Mouse (Mus musculus): ENCODE results near the gene Gm28043. TPM values are rescaled to one million over a fixed set of nuclear protein-coding genes. Genes with fewer than 3 reads are reported as not detected.
A peak's percentile ranks its signal among the peaks of the same experiment; 100 is the strongest.
"Not testable (repeated sequence)": the region's sequence is repeated elsewhere in the genome, so short reads cannot be mapped to it uniquely, and the experiment has no call there.

Gene Gm28043
- polyA plus RNA-seq, 1 experiment, result 1.0 TPM

- H3K27me3 ChIP-seq (ENCODE audit: control insufficient read depth, insufficient read depth, insufficient read length), result no peaks in the 10 kb centered on the region
- H3K4me3 ChIP-seq, result no peak overlapping the region
- H3K4me2 ChIP-seq (ENCODE audit: low read depth), result no peak overlapping the region
- H3K79me2 ChIP-seq (ENCODE audit: control insufficient read depth, insufficient read depth), result no peaks in the 10 kb centered on the region
- H3K36me3 ChIP-seq (ENCODE audit: control insufficient read depth, insufficient read depth), result no peaks in the 10 kb centered on the region
- TF ChIP-seq POLR2AphosphoS2 (IDR thresholded peaks at IDR 0.05; ENCODE audit: insufficient read length, low read depth) (no peak), MYOD1 (IDR thresholded peaks at IDR 0.05; ENCODE audit: control insufficient read depth in 1 of 3, insufficient read length in 2 of 3, low read depth in 2 of 3) (no peak), SRF (IDR thresholded peaks at IDR 0.05; ENCODE audit: control insufficient read depth, insufficient read length, low read depth) (no peak), REST (IDR thresholded peaks at IDR 0.05; ENCODE audit: insufficient read depth, insufficient read length) (no peak), MYOG (IDR thresholded peaks at IDR 0.05; ENCODE audit: control insufficient read depth in 1 of 3, insufficient read depth in 1 of 3, insufficient read length in 2 of 3, low read depth in 2 of 3) (no peak), E2F4 (IDR thresholded peaks at IDR 0.05; ENCODE audit: insufficient read depth) (no peak), MAX (IDR thresholded peaks at IDR 0.05; ENCODE audit: low read depth) (no peak), TCF12 (IDR thresholded peaks at IDR 0.05; ENCODE audit: insufficient read depth, poor library complexity, severe bottlenecking) (no peak), TCF3 (IDR thresholded peaks at IDR 0.05; ENCODE audit: insufficient read length, low read depth) (no peak), POLR2A (IDR thresholded peaks at IDR 0.05; ENCODE audit: insufficient read length, low read depth) (no peak), CEBPB (IDR thresholded peaks at IDR 0.05; ENCODE audit: insufficient read depth, poor library complexity, severe bottlenecking) (no peak), USF1 (IDR thresholded peaks at IDR 0.05; ENCODE audit: low read depth) (no peak)
- H3ac ChIP-seq (ENCODE audit: control insufficient read depth, insufficient read length), result no peak overlapping the region
Measured at GRCm38 (mm10) chr17:29710562-29711044, 95.9 kb downstream of the Gm28043 start.

- Histone ChIP-seq H3K79me2 (ENCODE audit: control insufficient read depth, insufficient read depth) (peaks cover 3% of the 10 kb centered on the region), H3ac (ENCODE audit: control insufficient read depth, insufficient read length) (no peak overlapping the region), H3K36me3 (ENCODE audit: control insufficient read depth, insufficient read depth) (no peaks in the 10 kb centered on the region), H3K4me3 (no peak overlapping the region), H3K4me2 (ENCODE audit: low read depth) (no peak overlapping the region), H3K27me3 (ENCODE audit: control insufficient read depth, insufficient read depth, insufficient read length) (no peaks in the 10 kb centered on the region)
- TF ChIP-seq MYOD1 (IDR thresholded peaks at IDR 0.05; ENCODE audit: control insufficient read depth in 1 of 3, insufficient read length in 2 of 3, low read depth in 2 of 3) (no peak), REST (IDR thresholded peaks at IDR 0.05; ENCODE audit: insufficient read depth, insufficient read length) (no peak), SRF (IDR thresholded peaks at IDR 0.05; ENCODE audit: control insufficient read depth, insufficient read length, low read depth) (no peak), USF1 (IDR thresholded peaks at IDR 0.05; ENCODE audit: low read depth) (no peak)
Measured at GRCm38 (mm10) chr17:29711076-29711744, 96.5 kb downstream of the Gm28043 start.

- Histone ChIP-seq H3K27me3 (ENCODE audit: control insufficient read depth, insufficient read depth, insufficient read length) (no peaks in the 10 kb centered on the region), H3K79me2 (ENCODE audit: control insufficient read depth, insufficient read depth) (peaks cover 8% of the 10 kb centered on the region), H3K4me3 (no peak overlapping the region), H3K4me2 (ENCODE audit: low read depth) (no peak overlapping the region), H3K36me3 (ENCODE audit: control insufficient read depth, insufficient read depth) (no peaks in the 10 kb centered on the region), H3ac (ENCODE audit: control insufficient read depth, insufficient read length) (no peak overlapping the region)
- no peak for TF ChIP-seq CEBPB (IDR thresholded peaks at IDR 0.05; ENCODE audit: insufficient read depth, poor library complexity, severe bottlenecking)
- TF ChIP-seq POLR2AphosphoS2 (IDR thresholded peaks at IDR 0.05; ENCODE audit: insufficient read length, low read depth), result peak; percentile 17
- no peak for TF ChIP-seq MAX (IDR thresholded peaks at IDR 0.05; ENCODE audit: low read depth)
Measured at GRCm38 (mm10) chr17:29711745-29712431, 97.2 kb downstream of the Gm28043 start.

GRCm38 (mm10) chr17:29712565-29712964 lies 97.9 kb downstream of the Gm28043 start:
- Histone ChIP-seq H3K27me3 (ENCODE audit: control insufficient read depth, insufficient read depth, insufficient read length) (no peaks in the 10 kb centered on the region), H3K4me3 (no peak overlapping the region), H3K4me2 (ENCODE audit: low read depth) (no peak overlapping the region), H3K79me2 (ENCODE audit: control insufficient read depth, insufficient read depth) (peaks cover 8% of the 10 kb centered on the region), H3ac (ENCODE audit: control insufficient read depth, insufficient read length) (no peak overlapping the region), H3K36me3 (ENCODE audit: control insufficient read depth, insufficient read depth) (no peaks in the 10 kb centered on the region)
- TF ChIP-seq SRF (IDR thresholded peaks at IDR 0.05; ENCODE audit: control insufficient read depth, insufficient read length, low read depth) (no peak), MYOD1 (IDR thresholded peaks at IDR 0.05; ENCODE audit: control insufficient read depth in 1 of 3, insufficient read length in 2 of 3, low read depth in 2 of 3) (no peak), TCF12 (IDR thresholded peaks at IDR 0.05; ENCODE audit: insufficient read depth, poor library complexity, severe bottlenecking) (no peak), CEBPB (IDR thresholded peaks at IDR 0.05; ENCODE audit: insufficient read depth, poor library complexity, severe bottlenecking) (no peak), USF1 (IDR thresholded peaks at IDR 0.05; ENCODE audit: low read depth) (no peak), MAX (IDR thresholded peaks at IDR 0.05; ENCODE audit: low read depth) (no peak), TCF3 (IDR thresholded peaks at IDR 0.05; ENCODE audit: insufficient read length, low read depth) (no peak), REST (IDR thresholded peaks at IDR 0.05; ENCODE audit: insufficient read depth, insufficient read length) (no peak), MYOG (IDR thresholded peaks at IDR 0.05; ENCODE audit: control insufficient read depth in 1 of 3, insufficient read depth in 1 of 3, insufficient read length in 2 of 3, low read depth in 2 of 3) (no peak), POLR2A (IDR thresholded peaks at IDR 0.05; ENCODE audit: insufficient read length, low read depth) (no peak), E2F4 (IDR thresholded peaks at IDR 0.05; ENCODE audit: insufficient read depth) (no peak), POLR2AphosphoS2 (IDR thresholded peaks at IDR 0.05; ENCODE audit: insufficient read length, low read depth) (no peak)

GRCm38 (mm10) chr17:29713734-29714133 lies 99.1 kb downstream of the Gm28043 start:
- H3K4me3 ChIP-seq; H3K36me3 ChIP-seq (ENCODE audit: control insufficient read depth, insufficient read depth); H3K79me2 ChIP-seq (ENCODE audit: control insufficient read depth, insufficient read depth); H3K4me2 ChIP-seq (ENCODE audit: low read depth); H3K27me3 ChIP-seq (ENCODE audit: control insufficient read depth, insufficient read depth, insufficient read length); H3ac ChIP-seq (ENCODE audit: control insufficient read depth, insufficient read length): not testable (repeated sequence)
